9 mouse cellular contexts compared by ENCODE assay signal in the genomic region with DNA sequence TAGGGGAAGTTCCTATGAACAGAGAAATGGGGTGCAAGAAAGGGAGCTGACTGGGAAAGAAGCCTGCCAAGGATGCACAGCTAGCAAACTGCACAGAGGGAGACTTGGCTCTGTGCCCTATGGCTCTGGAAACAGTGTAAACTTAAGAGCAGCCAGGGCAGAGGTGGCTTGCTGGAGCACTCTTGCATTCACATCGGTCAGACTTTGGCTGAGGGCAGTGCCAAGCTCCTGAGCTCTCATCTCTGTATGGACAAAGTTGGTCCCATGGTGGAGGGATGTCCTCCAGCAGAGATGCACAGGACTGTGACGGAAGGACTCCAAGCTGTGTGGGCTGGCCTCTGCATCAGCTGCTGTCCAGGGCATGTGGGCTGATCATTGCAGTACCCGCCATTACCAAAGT. TPM values are rescaled to one million over a fixed set of nuclear protein-coding genes. Genes with fewer than 3 reads are reported as not detected.
DNase-seq lines count a peak whose midpoint lies in the region; ATAC-seq and TF ChIP-seq lines count a peak whose summit lies in the region.
"Had no signal": no experiment of that assay in that cellular context is flagged by ENCODE, and none has a peak within 500 bp of the region (broad histone marks: within the 10 kb centered on the region; RNA-seq: fewer than 3 reads in every experiment).

No protein-coding gene starts in this region.

- no peaks in the 10 kb centered on the region for H3K36me3 ChIP-seq in hindbrain, embryonic 14.5 days (replicated peaks; ENCODE audit: control insufficient read depth, insufficient read depth)
- H3K36me3 ChIP-seq in hindbrain, embryonic 13.5 days, result no peaks in the 10 kb centered on the region
- H3K36me3 ChIP-seq in lung, postnatal 0 days (ENCODE audit: insufficient read depth, low read length), result no peaks in the 10 kb centered on the region
- H3K36me3 ChIP-seq: liver, embryonic 13.5 days had no signal

- TF ChIP-seq EP300 in lung, postnatal 0 days (IDR thresholded peaks at IDR 0.05), result no peak

- H3K9me3 ChIP-seq in hindbrain, embryonic 14.5 days (ENCODE audit: control insufficient read depth, low read length), result no peaks in the 10 kb centered on the region
- no peaks in the 10 kb centered on the region for H3K9me3 ChIP-seq in hindbrain, embryonic 13.5 days
- no peaks in the 10 kb centered on the region for H3K9me3 ChIP-seq in lung, postnatal 0 days (ENCODE audit: low read length)
- H3K9me3 ChIP-seq: liver, embryonic 13.5 days had no signal

- peak; percentile 34 for DNase-seq in hindbrain, embryonic 14.5 days (ENCODE audit: low spot score)
- peak; percentile 20 to 69 for DNase-seq in adrenal gland, adult (ENCODE audit: inconsistent age in 2 of 2, low spot score in 1 of 2)
- peak; percentile 57 to 58 for DNase-seq in heart, postnatal 10 days
- DNase-seq in lung, postnatal 0 days (ENCODE audit: low spot score), result peak; percentile 64
- DNase-seq in thymus, postnatal 25 days, result no peak
- no peak for DNase-seq in left cerebral cortex, postnatal 25 days (ENCODE audit: low spot score in 2 of 2)
- DNase-seq: liver, embryonic 13.5 days had no signal

- intact Hi-C loops in heart, postnatal 10 days (cut with DNase I), result no loop called here
- intact Hi-C loops in left cerebral cortex, postnatal 25 days (cut with DNase I), result no loop called here

- no peak overlapping the region for H3K9ac ChIP-seq in hindbrain, embryonic 14.5 days
- H3K9ac ChIP-seq in hindbrain, embryonic 13.5 days, result no peak overlapping the region
- H3K9ac ChIP-seq in lung, postnatal 0 days (replicated peaks; ENCODE audit: low read depth), result no peak overlapping the region
- H3K9ac ChIP-seq: liver, embryonic 13.5 days had no signal

- no peak for TF ChIP-seq CTCF in lung, postnatal 0 days (IDR thresholded peaks at IDR 0.05)

- no peaks in the 10 kb centered on the region; the same call in 1 of the 2 replicates for H3K4me1 ChIP-seq in hindbrain, embryonic 14.5 days (replicated peaks; ENCODE audit: control insufficient read depth, insufficient read depth, low read length)
- peaks cover 5% of the 10 kb centered on the region for H3K4me1 ChIP-seq in hindbrain, embryonic 13.5 days (replicated peaks)
- H3K4me1 ChIP-seq in lung, postnatal 0 days (ENCODE audit: insufficient read depth, low read depth, low read length), result peaks cover 16% of the 10 kb centered on the region; the same call in 1 of the 2 replicates
- H3K4me1 ChIP-seq: liver, embryonic 13.5 days had no signal

- no peak overlapping the region for H3K4me2 ChIP-seq in hindbrain, embryonic 14.5 days (replicated peaks)
- no peak overlapping the region for H3K4me2 ChIP-seq in hindbrain, embryonic 13.5 days
- no peak overlapping the region for H3K4me2 ChIP-seq in lung, postnatal 0 days (replicated peaks; ENCODE audit: low read depth, low read length)
- H3K4me2 ChIP-seq: liver, embryonic 13.5 days had no signal

- no peak overlapping the region for H3K27ac ChIP-seq in hindbrain, embryonic 14.5 days
- H3K27ac ChIP-seq in hindbrain, embryonic 13.5 days, result no peak overlapping the region
- 0 out of 2 replicates have a peak overlapping the region, but pooled peaks have one; percentile 3 for H3K27ac ChIP-seq in lung, postnatal 0 days (ENCODE audit: low read length)
- H3K27ac ChIP-seq: liver, embryonic 13.5 days had no signal

- no peak for ATAC-seq in hindbrain, embryonic 14.5 days (ENCODE audit: low FRiP score)
- ATAC-seq in hindbrain, embryonic 13.5 days (ENCODE audit: low FRiP score), result no peak
- peak; percentile 52; the same call in 1 of the 2 replicates for ATAC-seq in lung, postnatal 0 days
- no peak for ATAC-seq in cerebellum, adult (ENCODE audit: insufficient number of reproducible peaks, low FRiP score, low TSS enrichment)

- no peaks in the 10 kb centered on the region for H3K27me3 ChIP-seq in hindbrain, embryonic 14.5 days (ENCODE audit: control insufficient read depth, insufficient read depth, low read length)
- H3K27me3 ChIP-seq in hindbrain, embryonic 13.5 days, result no peaks in the 10 kb centered on the region
- H3K27me3 ChIP-seq in lung, postnatal 0 days (replicated peaks; ENCODE audit: insufficient read depth, low read length), result no peaks in the 10 kb centered on the region
- H3K27me3 ChIP-seq: liver, embryonic 13.5 days had no signal

- WGBS in hindbrain, embryonic 14.5 days, result 79% methylated on average over 3 of the region's 3 CpGs
- WGBS in hindbrain, embryonic 13.5 days, result 60% methylated on average over 3 of the region's 3 CpGs
- 42% methylated on average over 3 of the region's 3 CpGs for WGBS in lung, postnatal 0 days

- no peak overlapping the region for H3K4me3 ChIP-seq in hindbrain, embryonic 14.5 days (replicated peaks; ENCODE audit: low read length)
- H3K4me3 ChIP-seq in hindbrain, embryonic 13.5 days, result no peak overlapping the region
- no peak overlapping the region for H3K4me3 ChIP-seq in lung, postnatal 0 days (ENCODE audit: low read depth, low read length)
- H3K4me3 ChIP-seq: liver, embryonic 13.5 days had no signal

RNA-seq across cellular contexts. Expression of a gene that starts 8.5 kb away (rescaled TPM):
- 14.8 and 17.1 TPM in 2 replicates for polyA plus RNA-seq in hindbrain, embryonic 14.5 days (2014; fragmentation: Nextera tagmentation; extraction: Ambion mirVana)
- polyA plus RNA-seq in hindbrain, embryonic 13.5 days (2015; fragmentation: Nextera tagmentation; extraction: Ambion mirVana), result 14.7 and 15.4 TPM in 2 replicates
- total RNA-seq in heart, postnatal 10 days (2021), result 10 to 100 TPM; 18.5 to 29.1 TPM
- polyA plus RNA-seq in lung, postnatal 0 days (2015; fragmentation: Nextera tagmentation; extraction: Ambion mirVana), result 50.3 and 55.2 TPM in 2 replicates
- total RNA-seq in left cerebral cortex, postnatal 25 days (2021), result 10 to 100 TPM; 18.4 to 22.6 TPM

Comparison
In these comparisons a context has a peak if more than half of its experiments do, and no peak if none do; other contexts are left out.
1. DNase-seq: peak in hindbrain, embryonic 14.5 days (single experiment), adrenal gland, adult (2 of 2), heart, postnatal 10 days (2 of 2) and lung, postnatal 0 days (single experiment); none in thymus, postnatal 25 days (single experiment) and left cerebral cortex, postnatal 25 days (0 of 2).